Mouse (Mus musculus) MEL (cell line): Measurements from ENCODE around the gene Mypop.

Experiments
- CTCF ChIP-seq, 3 experiments: IDR thresholded peaks in 2 of 3; conservative IDR thresholded peaks in 1 of 3; 2 replicates each; pipeline ENCODE4 v1.5.1; 2011 to 2012; ENCODE audit warnings: low read length in 3 of 3, low read depth in 2 of 3, mild to moderate bottlenecking in 2 of 3, improper control_type of control experiment in 1 of 3, inconsistent platforms in 1 of 3, mixed read lengths in 1 of 3, moderate library complexity in 1 of 3; ENCODE audit not compliant: control insufficient read depth in 1 of 3, insufficient read depth in 1 of 3, poor library complexity in 1 of 3, severe bottlenecking in 1 of 3
- ELF1 ChIP-seq: IDR thresholded peaks from 2 replicates; pipeline ENCODE4 v1.6.1; 2014; ENCODE audit warnings: low read depth, mild to moderate bottlenecking, inconsistent platforms, low read length, improper control_type of control experiment, moderate library complexity
- EP300 ChIP-seq, 2 experiments: IDR thresholded peaks; 2 replicates each; pipeline ENCODE4 v1.6.1; 2011; ENCODE audit warnings: improper control_type of control experiment in 2 of 2, low read length in 2 of 2, low read depth in 1 of 2, mild to moderate bottlenecking in 1 of 2
- ETS1 ChIP-seq: IDR thresholded peaks from 2 replicates; pipeline ENCODE4 v1.6.1; 2012; ENCODE audit warnings: low read depth, mild to moderate bottlenecking, inconsistent platforms, low read length, improper control_type of control experiment, moderate library complexity
- HCFC1 ChIP-seq: IDR thresholded peaks from 2 replicates; pipeline ENCODE4 v1.6.1; 2012; ENCODE audit warnings: low read depth, mild to moderate bottlenecking, inconsistent platforms, low read length, improper control_type of control experiment, moderate library complexity
- MEF2A ChIP-seq: IDR thresholded peaks from 2 replicates; pipeline ENCODE4 v1.6.1; 2014; ENCODE audit warnings: low read depth, mild to moderate bottlenecking, inconsistent platforms, low read length, improper control_type of control experiment; ENCODE audit not compliant: poor library complexity, insufficient replicate concordance, severe bottlenecking; ENCODE audit errors: extremely low read depth
- POLR2A ChIP-seq, 2 experiments: IDR thresholded peaks; 2 replicates each; pipeline ENCODE4 v1.6.1; 2011 to 2012; ENCODE audit warnings: low read length in 2 of 2, mild to moderate bottlenecking in 2 of 2, control low read depth in 1 of 2, improper control_type of control experiment in 1 of 2, low read depth in 1 of 2, moderate library complexity in 1 of 2; ENCODE audit not compliant: control insufficient read depth in 1 of 2, insufficient read depth in 1 of 2, poor library complexity in 1 of 2
- POLR2AphosphoS2 ChIP-seq: IDR thresholded peaks from 2 replicates; pipeline ENCODE4 v1.6.1; 2011; ENCODE audit warnings: low read length, improper control_type of control experiment
- RCOR1 ChIP-seq: IDR thresholded peaks from 2 replicates; pipeline ENCODE4 v1.6.1; 2012; ENCODE audit warnings: low read depth, mild to moderate bottlenecking, inconsistent platforms, low read length, improper control_type of control experiment
- USF1 ChIP-seq: IDR thresholded peaks from 2 replicates; pipeline ENCODE4 v1.6.1; 2014; ENCODE audit warnings: low read depth, mild to moderate bottlenecking, inconsistent platforms, low read length, improper control_type of control experiment, moderate library complexity

DNA sequence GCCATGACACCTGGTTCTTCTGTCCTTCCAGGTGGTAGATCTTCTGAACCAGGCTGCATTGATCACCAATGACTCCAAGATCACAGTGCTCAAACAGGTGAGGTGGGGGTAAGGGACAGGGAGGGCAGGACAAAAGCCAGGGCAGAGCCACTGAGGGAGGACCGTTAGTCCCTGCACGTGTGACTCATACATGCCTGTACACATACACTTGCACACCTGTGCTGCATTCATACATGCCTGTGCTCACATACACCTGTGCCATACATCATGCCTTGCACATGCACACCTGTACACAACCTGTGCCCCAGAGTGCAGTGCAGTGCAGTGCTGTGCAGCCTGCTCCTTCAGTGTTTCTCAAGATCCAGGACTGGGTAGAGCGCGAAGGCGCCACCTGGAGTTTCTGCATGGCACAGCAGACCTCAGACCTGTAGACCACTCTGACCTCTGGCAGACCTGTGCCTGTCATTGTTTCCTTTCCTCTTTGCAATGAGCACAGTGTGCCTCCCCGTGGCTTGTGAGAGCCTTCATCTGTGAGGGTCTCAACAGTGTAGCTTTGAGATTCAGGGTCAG lies 38.1 kb downstream of the Mypop start:
- TF ChIP-seq CTCF (IDR thresholded peaks at IDR 0.05 in 2 of 3, conservative IDR thresholded peaks at IDR 0.05 in 1 of 3; ENCODE audit: control insufficient read depth in 1 of 3, insufficient read depth in 1 of 3, low read depth in 2 of 3, low read length in 3 of 3, poor library complexity in 1 of 3, severe bottlenecking in 1 of 3) = peak; percentile 72 to 85 (median 83)
- TF ChIP-seq ETS1 = no peak
- no peak for TF ChIP-seq EP300 (IDR thresholded peaks at IDR 0.05; ENCODE audit: low read depth in 1 of 2, low read length in 2 of 2)
- no peak for TF ChIP-seq RCOR1
- TF ChIP-seq POLR2A (IDR thresholded peaks at IDR 0.05; ENCODE audit: control insufficient read depth in 1 of 2, insufficient read depth in 1 of 2, low read depth in 1 of 2, low read length in 2 of 2, poor library complexity in 1 of 2) = no peak
- TF ChIP-seq ELF1 = no peak
- no peak for TF ChIP-seq POLR2AphosphoS2
- TF ChIP-seq USF1 = no peak
- TF ChIP-seq MEF2A = no peak
- no peak for TF ChIP-seq HCFC1
